13 mouse cellular contexts compared by ENCODE assay signal in the genomic region with DNA sequence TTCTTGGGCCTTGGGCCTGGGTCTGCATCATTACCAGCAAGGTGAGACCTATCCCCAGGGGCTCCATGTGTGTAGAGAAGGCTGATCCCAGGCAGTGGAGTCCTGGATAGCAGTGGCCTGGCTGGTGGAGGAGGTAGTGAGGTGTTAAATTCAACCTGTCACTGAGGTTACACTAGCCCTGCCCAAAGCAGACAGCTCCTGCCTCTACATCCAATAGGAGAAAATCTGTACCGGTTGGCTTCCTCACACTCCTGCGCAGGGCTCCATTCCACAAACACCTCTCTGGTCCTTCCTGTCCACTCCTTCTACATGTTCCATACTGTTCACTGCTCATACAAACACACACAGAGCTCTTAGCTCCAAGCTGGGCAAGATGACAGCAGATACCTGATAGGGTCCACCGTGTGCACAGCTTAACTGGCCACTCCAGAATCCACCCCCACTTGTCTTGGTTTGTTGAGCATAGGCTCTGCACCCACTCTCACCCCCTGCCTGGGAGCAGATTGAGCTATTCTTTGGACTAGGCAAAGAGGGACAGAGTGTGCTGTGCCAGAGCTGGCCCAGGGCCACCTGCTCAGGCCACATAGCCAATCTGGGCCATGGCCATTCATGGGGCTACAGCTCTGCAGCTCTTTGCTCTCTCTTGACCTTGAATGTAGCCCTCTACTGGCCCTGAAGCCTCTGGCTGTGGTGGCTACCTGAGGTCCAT. TPM values are rescaled to one million over a fixed set of nuclear protein-coding genes. Genes with fewer than 3 reads are reported as not detected.
A peak's percentile ranks its signal among the peaks of the same experiment; 100 is the strongest.
DNase-seq lines count a peak whose midpoint lies in the region; ATAC-seq and TF ChIP-seq lines count a peak whose summit lies in the region.
"Had no signal": no experiment of that assay in that cellular context is flagged by ENCODE, and none has a peak within 500 bp of the region (broad histone marks: within the 10 kb centered on the region; RNA-seq: fewer than 3 reads in every experiment).

No protein-coding gene starts in this region.

- no peaks in the 10 kb centered on the region for H3K36me3 ChIP-seq in kidney, adult 2 months (ENCODE audit: control insufficient read depth, insufficient read depth, low read length)
- H3K36me3 ChIP-seq in kidney, embryonic 14.5 days (ENCODE audit: control insufficient read depth, insufficient read depth, low read length) = no peaks in the 10 kb centered on the region
- H3K36me3 ChIP-seq in liver, embryonic 11.5 days (ENCODE audit: control insufficient read depth, insufficient read depth, low read length) = no peaks in the 10 kb centered on the region
- H3K36me3 ChIP-seq: limb, embryonic 10.5 days had no signal

- TF ChIP-seq POLR2A in kidney, adult 2 months (IDR thresholded peaks at IDR 0.05; ENCODE audit: low read depth, low read length) = no peak

- 78% methylated on average over 3 of the region's 3 CpGs for WGBS in kidney, adult 2 months
- 89% methylated on average over 3 of the region's 3 CpGs for WGBS in kidney, embryonic 14.5 days
- 85% methylated on average over 3 of the region's 3 CpGs for WGBS in liver, embryonic 11.5 days

- DNase-seq in kidney, adult 2 months = peak; percentile 78
- DNase-seq in adrenal gland, adult 8-10 months = peak; percentile 72
- DNase-seq in brain, adult 2 months (ENCODE audit: low read depth, low spot score) = peak; percentile 98
- peak; percentile 71 for DNase-seq in gastrocnemius, postnatal 25 days
- no peak for DNase-seq in MN1 (ENCODE audit: low spot score)
- no peak for DNase-seq in thymus, postnatal 4 days
- DNase-seq in liver, embryonic 11.5 days (ENCODE audit: low spot score) = no peak
- DNase-seq: lung, postnatal 14 days; spleen, adult 18-20 months had no signal

- no peaks in the 10 kb centered on the region for H3K27me3 ChIP-seq in kidney, adult 2 months (replicated peaks; ENCODE audit: control insufficient read depth, insufficient read depth, low read length)
- H3K27me3 ChIP-seq in kidney, embryonic 14.5 days (ENCODE audit: control insufficient read depth, insufficient read depth, low read length) = no peaks in the 10 kb centered on the region
- H3K27me3 ChIP-seq in liver, embryonic 11.5 days (replicated peaks; ENCODE audit: control insufficient read depth, insufficient read depth, low read length) = no peaks in the 10 kb centered on the region; the same call in 1 of the 2 replicates

- no peak overlapping the region for H3K9ac ChIP-seq in kidney, embryonic 14.5 days (ENCODE audit: low read depth, low read length)
- H3K9ac ChIP-seq in liver, embryonic 11.5 days (ENCODE audit: low read depth, low read length) = no peak overlapping the region

- H3K4me1 ChIP-seq in kidney, adult 2 months (ENCODE audit: control insufficient read depth, insufficient read depth, low read length) = peaks cover 9% of the 10 kb centered on the region; the same call in 1 of the 2 replicates
- H3K4me1 ChIP-seq in kidney, embryonic 14.5 days (ENCODE audit: control insufficient read depth, insufficient read depth, low read length) = no peaks in the 10 kb centered on the region
- H3K4me1 ChIP-seq in liver, embryonic 11.5 days (replicated peaks; ENCODE audit: control insufficient read depth, insufficient read depth, low read length) = no peaks in the 10 kb centered on the region
- H3K4me1 ChIP-seq: limb, embryonic 10.5 days had no signal

- ATAC-seq in kidney, embryonic 14.5 days (ENCODE audit: low FRiP score, low TSS enrichment) = no peak
- no peak for ATAC-seq in liver, embryonic 11.5 days (replicated peaks; ENCODE audit: low FRiP score)

- no peak for TF ChIP-seq CTCF in kidney, adult 2 months (conservative IDR thresholded peaks at IDR 0.05; ENCODE audit: insufficient read depth, insufficient read length, low read depth, low read length)

- H3K4me3 ChIP-seq in kidney, adult 2 months (ENCODE audit: insufficient read depth, low read depth, low read length) = no peak overlapping the region
- H3K4me3 ChIP-seq in kidney, embryonic 14.5 days (ENCODE audit: low read length) = no peak overlapping the region
- no peak overlapping the region for H3K4me3 ChIP-seq in liver, embryonic 11.5 days (ENCODE audit: low read depth, low read length)
- H3K4me3 ChIP-seq: erythroblast, embryonic 14.5 days; limb, embryonic 10.5 days had no signal

- no peak overlapping the region for H3K27ac ChIP-seq in kidney, adult 2 months (ENCODE audit: insufficient read depth, low read depth, low read length)
- no peak overlapping the region for H3K27ac ChIP-seq in kidney, embryonic 14.5 days (ENCODE audit: low read depth, low read length)
- no peak overlapping the region for H3K27ac ChIP-seq in liver, embryonic 11.5 days (ENCODE audit: low read depth, low read length)
- H3K27ac ChIP-seq: limb, embryonic 10.5 days had no signal

- H3K9me3 ChIP-seq in kidney, embryonic 14.5 days (ENCODE audit: control insufficient read depth, low read length) = no peaks in the 10 kb centered on the region
- no peaks in the 10 kb centered on the region for H3K9me3 ChIP-seq in liver, embryonic 11.5 days (ENCODE audit: control insufficient read depth, low read length)
- H3K9me3 ChIP-seq: limb, embryonic 10.5 days had no signal

- no peak overlapping the region for H3K4me2 ChIP-seq in kidney, embryonic 14.5 days (replicated peaks; ENCODE audit: low read depth, low read length)
- H3K4me2 ChIP-seq in liver, embryonic 11.5 days = no peak overlapping the region

RNA-seq across cellular contexts. Expression of a gene that starts 8.3 kb away (rescaled TPM):
- polyA plus RNA-seq in kidney, adult 2 months (2012; rRNA removed) = 47.2 and 51.6 TPM in 2 replicates
- 1.1 and 1.5 TPM in 2 replicates for polyA plus RNA-seq in kidney, embryonic 14.5 days (2014; fragmentation: Nextera tagmentation; extraction: Ambion mirVana)
- 10 to 100 TPM in 1 of 4 experiments, 1 to 10 TPM in 3; 3.2 to 10.5 (median 4.4) TPM for total RNA-seq in adrenal gland, adult 8-10 months (2022)
- total RNA-seq in gastrocnemius, postnatal 25 days (2021) = not detected
- polyA plus RNA-seq in liver, embryonic 11.5 days (2014; fragmentation: Nextera tagmentation; extraction: Ambion mirVana) = not detected in 2 replicates
- polyA plus RNA-seq: erythroblast, embryonic 14.5 days; limb, embryonic 10.5 days had no signal

RNA-seq across cellular contexts. Expression of a gene that starts 15.6 kb away (rescaled TPM):
- polyA plus RNA-seq in kidney, adult 2 months (2012; rRNA removed) = 0.18 TPM in 1 of 2 replicates, not detected in the other
- not detected in 2 replicates for polyA plus RNA-seq in kidney, embryonic 14.5 days (2014; fragmentation: Nextera tagmentation; extraction: Ambion mirVana)
- not detected for total RNA-seq in adrenal gland, adult 8-10 months (2022)
- not detected for total RNA-seq in gastrocnemius, postnatal 25 days (2021)
- not detected in 2 replicates for polyA plus RNA-seq in liver, embryonic 11.5 days (2014; fragmentation: Nextera tagmentation; extraction: Ambion mirVana)
- polyA plus RNA-seq: erythroblast, embryonic 14.5 days; hindbrain, embryonic 11.5 days; limb, embryonic 10.5 days had no signal

RNA-seq across cellular contexts. Expression of a gene that starts 17.2 kb away (rescaled TPM):
- polyA plus RNA-seq in kidney, adult 2 months (2012; rRNA removed) = 49.0 and 53.2 TPM in 2 replicates
- 23.5 and 23.9 TPM in 2 replicates for polyA plus RNA-seq in kidney, embryonic 14.5 days (2014; fragmentation: Nextera tagmentation; extraction: Ambion mirVana)
- 10 to 100 TPM; 32.4 to 68.2 (median 43.4) TPM for total RNA-seq in adrenal gland, adult 8-10 months (2022)
- 10 to 100 TPM; 13.7 to 16.2 TPM for total RNA-seq in gastrocnemius, postnatal 25 days (2021)
- polyA plus RNA-seq in liver, embryonic 11.5 days (2014; fragmentation: Nextera tagmentation; extraction: Ambion mirVana) = 9.2 and 14.3 TPM in 2 replicates

RNA-seq across cellular contexts. Expression of a gene that starts 21.5 kb away (rescaled TPM):
- polyA plus RNA-seq in kidney, adult 2 months (2012; rRNA removed) = 104 and 130 TPM in 2 replicates
- polyA plus RNA-seq in kidney, embryonic 14.5 days (2014; fragmentation: Nextera tagmentation; extraction: Ambion mirVana) = 0.57 and 1.2 TPM in 2 replicates
- total RNA-seq in adrenal gland, adult 8-10 months (2022) = not detected
- total RNA-seq in gastrocnemius, postnatal 25 days (2021) = under 1 TPM; 0.35 to 0.64 TPM
- polyA plus RNA-seq in liver, embryonic 11.5 days (2014; fragmentation: Nextera tagmentation; extraction: Ambion mirVana) = 0.21 TPM in 1 of 2 replicates, not detected in the other
- polyA plus RNA-seq: erythroblast, embryonic 14.5 days had no signal

RNA-seq across cellular contexts. Expression of a gene that starts 22.4 kb away (rescaled TPM):
- 39.6 and 48.4 TPM in 2 replicates for polyA plus RNA-seq in kidney, adult 2 months (2012; rRNA removed)
- 58.1 and 87.6 TPM in 2 replicates for polyA plus RNA-seq in kidney, embryonic 14.5 days (2014; fragmentation: Nextera tagmentation; extraction: Ambion mirVana)
- 100 to 1,000 TPM in 3 of 4 experiments, 10 to 100 TPM in 1; 82.5 to 114 (median 107) TPM for total RNA-seq in adrenal gland, adult 8-10 months (2022)
- total RNA-seq in gastrocnemius, postnatal 25 days (2021) = 10 to 100 TPM; 77.2 to 77.4 TPM
- polyA plus RNA-seq in liver, embryonic 11.5 days (2014; fragmentation: Nextera tagmentation; extraction: Ambion mirVana) = 63.3 and 63.6 TPM in 2 replicates

Comparison
In these comparisons a context has a peak if more than half of its experiments do, and no peak if none do; other contexts are left out.
1. RNA of a gene that starts 8.3 kb away (polyA plus RNA-seq): 47.2 to 51.6 TPM in kidney, adult 2 months; 1.1 to 1.5 TPM in kidney, embryonic 14.5 days and not detected in liver, embryonic 11.5 days; every median in the first group is over 10 times any median in the second.
2. DNase-seq: peak in kidney, adult 2 months (single experiment), adrenal gland, adult 8-10 months (single experiment), brain, adult 2 months (single experiment) and gastrocnemius, postnatal 25 days (single experiment); none in MN1 (single experiment), thymus, postnatal 4 days (single experiment) and liver, embryonic 11.5 days (single experiment).